Mouse (Mus musculus) limb, embryonic 11.5 days (tissue): ENCODE measurements around the gene Hes1. TPM values are rescaled to one million over a fixed set of nuclear protein-coding genes. Genes with fewer than 3 reads are reported as not detected.

Source experiments
- ATAC-seq: fragments of 200-750 bp; cut with Nextera tagmentation; 2 replicates; pipeline ENCODE4 v1.8.0; 2017; ENCODE audit warnings: low read depth; ENCODE audit not compliant: insufficient number of reproducible peaks, low FRiP score, low TSS enrichment
- DNase-seq: peaks from one replicate; pipeline ENCODE4 v3.0.0-alpha.2; 2015; ENCODE audit warnings: low spot score
- H3K27ac ChIP-seq: fragments of 300-500 bp; sonication (generic); replicated peaks from 2 replicates; pipeline ENCODE4 v1.5.1; 2014; ENCODE audit warnings: low read depth, mild to moderate bottlenecking, low read length
- H3K27me3 ChIP-seq: fragments of 300-500 bp; sonication (generic); 2 replicates; pipeline ENCODE4 v1.6.1; 2014; ENCODE audit warnings: mild to moderate bottlenecking, low read length, mixed read lengths; ENCODE audit not compliant: control insufficient read depth, insufficient read depth
- H3K36me3 ChIP-seq: fragments of 300-500 bp; sonication (generic); 2 replicates; pipeline ENCODE4 v1.6.1; 2014; ENCODE audit warnings: mild to moderate bottlenecking, low read length, moderate library complexity, mixed read lengths; ENCODE audit not compliant: control insufficient read depth, insufficient read depth
- H3K4me1 ChIP-seq: fragments of 300-500 bp; sonication (generic); 2 replicates; pipeline ENCODE4 v1.6.1; 2014; ENCODE audit warnings: low read length, mixed read lengths; ENCODE audit not compliant: control insufficient read depth, insufficient read depth
- H3K4me2 ChIP-seq: fragments of 300-500 bp; sonication (generic); 2 replicates; pipeline ENCODE4 v1.6.1; 2014; ENCODE audit warnings: low read depth, mild to moderate bottlenecking, moderate library complexity; ENCODE audit not compliant: severe bottlenecking
- H3K4me3 ChIP-seq: fragments of 300-500 bp; sonication (generic); 2 replicates; pipeline ENCODE4 v1.5.1; 2014; ENCODE audit warnings: low read depth, low read length
- H3K9ac ChIP-seq: fragments of 300-500 bp; sonication (generic); 2 replicates; pipeline ENCODE4 v1.6.1; 2014; ENCODE audit warnings: mild to moderate bottlenecking, low read length
- H3K9me3 ChIP-seq: fragments of 300-500 bp; sonication (generic); 2 replicates; pipeline ENCODE4 v1.6.1; 2016; ENCODE audit warnings: low read length; ENCODE audit not compliant: control insufficient read depth
- WGBS: fragments of 180-500 bp; shearing (Covaris S2); extraction: QIAGEN DNeasy Blood & Tissue Kit; methylation state at CpG from one replicate; pipeline ENCODE4 v1.1.7; 2014; 5-methylcytosine and 5-hydroxymethylcytosine counted together
- polyA plus RNA-seq: library from polyadenylated mRNA; unstranded; fragments of >200 nt; fragmentation: Nextera tagmentation; extraction: Ambion mirVana; gene quantifications from 2 replicates; pipeline ENCODE4 v1.2.1, GENCODE M21; 2014

Hes1 gene
- polyA plus RNA-seq, 1 experiment from 2014 or later = 71.0 TPM

- H3K27ac ChIP-seq = no peak overlapping the region
- no peaks in the 10 kb centered on the region for H3K36me3 ChIP-seq
- H3K4me1 ChIP-seq = peaks cover 22% of the 10 kb centered on the region
- ATAC-seq = no peak
- no peak overlapping the region for H3K9ac ChIP-seq
- H3K9me3 ChIP-seq = no peaks in the 10 kb centered on the region
- DNase-seq = no peak
- H3K4me2 ChIP-seq = no peak overlapping the region
- no peaks in the 10 kb centered on the region for H3K27me3 ChIP-seq
- 30% methylated on average over 10 of the region's 10 CpGs for WGBS
- no peak overlapping the region for H3K4me3 ChIP-seq
Measured at GRCm38 (mm10) chr16:30055361-30055889, 8.8 kb upstream of the Hes1 start.

GRCm38 (mm10) chr16:30055927-30056326 is 8.3 kb upstream of the Hes1 start:
- no peak overlapping the region for H3K4me2 ChIP-seq
- H3K9me3 ChIP-seq = no peaks in the 10 kb centered on the region
- ATAC-seq = no peak
- 70% methylated on average over 7 of the region's 7 CpGs for WGBS
- H3K9ac ChIP-seq = no peak overlapping the region
- H3K4me3 ChIP-seq = no peak overlapping the region
- no peaks in the 10 kb centered on the region for H3K27me3 ChIP-seq
- no peaks in the 10 kb centered on the region for H3K36me3 ChIP-seq
- no peak for DNase-seq
- peaks cover 27% of the 10 kb centered on the region for H3K4me1 ChIP-seq
- H3K27ac ChIP-seq = no peak overlapping the region

DNA sequence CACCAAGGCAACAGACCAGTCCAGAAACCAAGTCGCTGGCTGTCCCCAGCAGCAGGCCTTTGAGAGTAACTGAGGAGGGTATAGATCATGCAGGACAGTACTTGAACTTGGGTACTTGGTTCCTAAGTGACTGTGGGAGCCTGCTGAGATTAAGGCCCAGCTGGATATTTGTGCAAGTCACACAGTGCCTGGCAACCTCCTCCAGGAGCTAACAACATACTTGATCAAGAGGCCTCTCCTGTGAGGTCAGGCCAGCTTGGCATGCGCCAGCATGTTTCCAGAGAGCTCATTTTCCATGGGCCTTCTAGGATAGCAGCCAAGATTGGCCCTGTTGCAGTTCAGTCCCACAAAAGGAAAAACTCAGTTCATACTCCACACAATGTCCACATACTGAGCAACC is 7.3 kb upstream of the Hes1 start:
- Histone ChIP-seq H3K4me3 (no peak overlapping the region), H3K27me3 (no peaks in the 10 kb centered on the region), H3K9me3 (no peaks in the 10 kb centered on the region), H3K27ac (no peak overlapping the region), H3K4me2 (no peak overlapping the region), H3K36me3 (no peaks in the 10 kb centered on the region), H3K4me1 (peaks cover 35% of the 10 kb centered on the region), H3K9ac (no peak overlapping the region)
- WGBS = 78% methylated on average over 2 of the region's 2 CpGs
- ATAC-seq (no peak), DNase-seq (no peak)

DNA sequence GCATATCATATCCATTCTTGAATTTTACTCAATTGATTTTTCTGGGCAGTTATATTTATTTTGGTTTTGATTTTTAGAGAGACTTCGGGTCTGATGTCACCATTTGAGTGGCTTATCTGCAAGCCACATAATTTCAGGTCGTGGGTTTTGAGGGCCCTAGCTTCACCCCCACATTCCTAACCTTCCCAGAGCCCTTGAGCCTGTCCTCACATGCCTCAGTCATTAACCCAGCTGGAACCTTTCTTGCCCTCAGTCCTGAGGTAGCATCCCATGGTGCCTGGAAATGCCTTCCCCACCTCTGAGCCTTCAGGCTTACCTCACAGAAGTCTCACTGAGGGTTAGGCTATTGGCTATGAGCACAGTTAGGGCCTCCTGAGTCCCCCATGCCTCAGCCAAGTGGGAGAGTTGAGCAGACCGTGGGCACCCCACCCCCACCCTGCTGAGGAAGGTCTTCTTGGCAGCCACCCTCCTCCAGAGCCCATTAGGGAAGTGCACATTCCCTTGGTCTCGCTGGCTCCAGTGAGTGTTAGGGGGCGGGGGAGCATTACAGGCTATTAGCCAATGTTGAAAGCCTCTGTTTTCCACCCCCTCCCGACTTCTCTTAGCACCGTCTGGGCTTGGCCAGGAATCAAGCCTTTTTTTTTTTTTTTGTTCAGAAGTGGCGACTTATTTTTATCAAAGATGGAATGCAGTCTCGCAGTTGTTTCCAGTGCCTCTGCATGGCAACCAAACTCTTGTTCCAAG is 5.0 kb upstream of the Hes1 start:
- 0 out of 2 replicates have a peak, but pooled peaks have one; percentile 14 for ATAC-seq
- WGBS = 15% methylated on average over 9 of the region's 9 CpGs
- DNase-seq = peak; percentile 56
- 0 out of 2 replicates have a peak overlapping the region, but pooled peaks have one; percentile 7 for H3K4me2 ChIP-seq
- H3K27me3 ChIP-seq = no peaks in the 10 kb centered on the region
- H3K9ac ChIP-seq = no peak overlapping the region
- H3K36me3 ChIP-seq = no peaks in the 10 kb centered on the region
- peaks cover 46% of the 10 kb centered on the region for H3K4me1 ChIP-seq
- H3K9me3 ChIP-seq = no peaks in the 10 kb centered on the region
- no peak overlapping the region for H3K27ac ChIP-seq
- H3K4me3 ChIP-seq = no peak overlapping the region

- WGBS = 19% methylated on average over 8 of the region's 8 CpGs
- DNase-seq = no peak
- Histone ChIP-seq H3K4me3 (no peak overlapping the region), H3K36me3 (no peaks in the 10 kb centered on the region), H3K4me2 (no peak overlapping the region), H3K9ac (no peak overlapping the region), H3K9me3 (no peaks in the 10 kb centered on the region), H3K27ac (no peak overlapping the region), H3K4me1 (peaks cover 44% of the 10 kb centered on the region), H3K27me3 (no peaks in the 10 kb centered on the region)
- ATAC-seq = no peak
Measured at GRCm38 (mm10) chr16:30060412-30060811, 3.8 kb upstream of the Hes1 start.

DNA sequence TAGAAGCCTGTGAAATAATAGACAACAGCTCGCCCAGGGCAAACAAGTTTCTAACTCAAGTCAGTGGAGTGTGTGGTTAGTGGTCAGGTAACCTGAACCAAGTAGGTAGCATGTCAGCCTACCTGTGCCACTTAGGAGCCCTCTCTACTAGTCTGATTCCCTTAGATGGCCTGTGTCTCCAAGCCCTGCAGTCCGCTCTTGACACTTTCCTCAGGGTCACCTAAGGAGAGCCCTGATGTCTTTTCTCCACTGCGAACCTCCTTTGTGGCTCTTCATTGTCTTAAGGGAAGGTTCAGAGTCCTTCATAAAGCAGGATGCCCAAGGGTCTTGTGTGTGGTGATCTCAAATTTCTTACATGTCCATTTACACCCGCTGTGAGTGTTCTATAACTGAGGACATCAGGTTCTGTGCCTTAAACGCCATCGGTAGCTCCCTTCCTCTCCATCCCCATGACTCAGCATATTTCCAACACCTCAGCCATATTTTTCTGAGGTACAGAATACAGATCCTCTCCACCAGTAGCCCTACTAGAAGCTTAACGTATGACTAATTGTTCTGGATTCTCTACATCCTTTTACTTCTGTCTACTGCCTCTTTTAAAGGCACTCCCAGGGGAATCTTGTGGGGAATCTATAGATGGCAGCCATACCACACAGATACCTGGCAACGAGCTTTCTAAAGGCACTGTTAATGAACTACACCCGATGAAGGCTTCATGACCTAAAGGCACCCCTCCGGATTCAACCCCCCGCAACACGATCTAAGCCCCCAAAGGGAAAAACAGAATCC is 1.7 kb upstream of the Hes1 start:
- no peaks in the 10 kb centered on the region for H3K36me3 ChIP-seq
- WGBS = 19% methylated on average over 12 of the region's 12 CpGs
- peak overlapping the region; percentile 94 for H3K4me2 ChIP-seq
- peaks cover 40% of the 10 kb centered on the region for H3K4me1 ChIP-seq
- H3K9ac ChIP-seq = peak overlapping the region; percentile 90
- no peaks in the 10 kb centered on the region for H3K9me3 ChIP-seq
- peak overlapping the region; percentile 79 for H3K4me3 ChIP-seq
- H3K27me3 ChIP-seq = no peaks in the 10 kb centered on the region
- DNase-seq (peak; percentile 32), ATAC-seq (no peak)
- H3K27ac ChIP-seq = peak overlapping the region; percentile 97; the same call in 1 of the 2 replicates

DNA sequence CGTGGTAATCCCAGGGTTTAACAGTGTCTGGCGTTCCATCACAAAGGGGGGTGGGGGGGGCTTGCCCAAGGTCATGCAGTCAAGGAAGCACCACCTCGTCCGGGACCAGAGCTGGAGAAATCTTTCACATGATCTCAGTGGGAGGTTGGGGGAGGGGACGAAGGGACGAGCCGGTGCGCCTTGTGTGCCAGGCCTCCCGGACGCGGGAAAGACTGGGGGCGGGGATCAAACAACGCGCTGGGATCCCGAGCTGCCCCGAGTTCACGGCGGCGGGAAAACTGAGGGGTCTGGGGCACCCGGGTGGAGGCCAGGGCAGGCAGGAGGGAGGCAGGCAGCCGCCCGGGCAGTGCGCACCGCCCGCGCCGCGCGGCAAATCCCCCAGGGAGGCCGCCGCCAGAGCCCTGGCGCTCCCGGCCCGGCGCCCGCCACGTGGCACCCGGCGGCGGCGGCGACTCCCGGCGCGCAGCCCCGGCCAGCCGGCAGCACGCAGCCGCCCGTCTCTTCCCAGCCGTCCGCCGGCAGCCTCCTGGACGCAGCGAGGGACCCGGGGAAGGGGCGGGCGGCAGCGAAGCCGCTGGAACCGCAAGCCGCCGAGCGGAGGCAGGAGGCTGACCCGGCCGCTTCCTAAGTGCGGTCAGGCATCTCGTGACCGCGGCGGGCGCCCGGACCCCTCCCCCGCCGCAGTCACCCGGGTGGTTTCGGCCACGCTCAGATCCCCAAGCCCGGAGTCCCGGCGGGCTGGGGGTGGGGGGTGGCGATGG is 883 bp upstream of the Hes1 start:
- Histone ChIP-seq H3K4me1 (peaks cover 44% of the 10 kb centered on the region), H3K9ac (peak overlapping the region; percentile 90), H3K4me2 (peak overlapping the region; percentile 94), H3K9me3 (no peaks in the 10 kb centered on the region), H3K4me3 (peak overlapping the region; percentile 79), H3K27me3 (no peaks in the 10 kb centered on the region), H3K36me3 (no peaks in the 10 kb centered on the region), H3K27ac (peak overlapping the region; percentile 97)
- ATAC-seq = peak; percentile 15; the same call in 1 of the 2 replicates
- 0% methylated on average over 46 of the region's 82 CpGs for WGBS
- peak; percentile 87 for DNase-seq

- Histone ChIP-seq H3K36me3 (no peaks in the 10 kb centered on the region), H3K27ac (peak overlapping the region; percentile 97), H3K4me2 (peak overlapping the region; percentile 94), H3K4me3 (peak overlapping the region; percentile 79), H3K4me1 (peaks cover 42% of the 10 kb centered on the region), H3K9ac (peak overlapping the region; percentile 90; the same call in 1 of the 2 replicates), H3K9me3 (no peaks in the 10 kb centered on the region), H3K27me3 (no peaks in the 10 kb centered on the region)
- ATAC-seq (no peak), DNase-seq (no peak)
- WGBS = 2% methylated on average over 8 of the region's 8 CpGs
Measured at GRCm38 (mm10) chr16:30064613-30065012, 429 bp downstream of the Hes1 start.
